Mouse (Mus musculus): ENCODE measurements around the gene Trim37.

GRCm38 (mm10) chr11:87234743-87235485, 108.0 kb downstream of the Trim37 start:
- TF ChIP-seq CTCF (IDR thresholded peaks at IDR 0.05; ENCODE audit: borderline replicate concordance, insufficient read depth, low read depth, low read length): no peak
- TF ChIP-seq POLR2A (IDR thresholded peaks at IDR 0.05; ENCODE audit: borderline replicate concordance, insufficient read depth, low read length): no peak

Measured in cerebellum, adult 2 months (tissue).